Mouse (Mus musculus): ENCODE measurements around the gene 1700018F24Rik. TPM values are rescaled to one million over a fixed set of nuclear protein-coding genes. Genes with fewer than 3 reads are reported as not detected.

Gene 1700018F24Rik
- polyA plus RNA-seq, 2 experiments: not detected

GRCm38 (mm10) chr5:145088186-145088585 is 45.4 kb downstream of the 1700018F24Rik start:
- DNase-seq (ENCODE audit: low read depth in 3 of 3, low spot score in 3 of 3): no peak
- Histone ChIP-seq H3K4me2 (ENCODE audit: low read depth) (no peak overlapping the region), H3K36me3 (replicated peaks; ENCODE audit: control insufficient read depth, insufficient read depth, low read depth) (peaks cover 14% of the 10 kb centered on the region), H3K9me3 (ENCODE audit: control insufficient read depth, low read length) (no peaks in the 10 kb centered on the region), H3K4me1 (replicated peaks; ENCODE audit: control insufficient read depth in 2 of 2, insufficient read depth in 2 of 2, low read length in 1 of 2) (peaks cover 6 to 11% of the 10 kb centered on the region in 2 experiments; a peak in 3 of 4 replicates), H3K9ac (replicated peaks) (no peak overlapping the region), H3K27me3 (ENCODE audit: control insufficient read depth, insufficient read depth, low read length) (no peaks in the 10 kb centered on the region), H3K4me3 (ENCODE audit: insufficient read depth in 1 of 2, low read depth in 2 of 2, low read length in 2 of 2) (no peak overlapping the region), H3K27ac (no peak overlapping the region)
- no peak for TF ChIP-seq EP300 (IDR thresholded peaks at IDR 0.05; ENCODE audit: low read depth)
- no peak for TF ChIP-seq CTCF (IDR thresholded peaks at IDR 0.05; ENCODE audit: low read depth)
- 78% methylated on average over 2 of the region's 2 CpGs for WGBS (ENCODE audit: insufficient replicate concordance)
- no peak for ATAC-seq (ENCODE audit: insufficient read depth)

DNA sequence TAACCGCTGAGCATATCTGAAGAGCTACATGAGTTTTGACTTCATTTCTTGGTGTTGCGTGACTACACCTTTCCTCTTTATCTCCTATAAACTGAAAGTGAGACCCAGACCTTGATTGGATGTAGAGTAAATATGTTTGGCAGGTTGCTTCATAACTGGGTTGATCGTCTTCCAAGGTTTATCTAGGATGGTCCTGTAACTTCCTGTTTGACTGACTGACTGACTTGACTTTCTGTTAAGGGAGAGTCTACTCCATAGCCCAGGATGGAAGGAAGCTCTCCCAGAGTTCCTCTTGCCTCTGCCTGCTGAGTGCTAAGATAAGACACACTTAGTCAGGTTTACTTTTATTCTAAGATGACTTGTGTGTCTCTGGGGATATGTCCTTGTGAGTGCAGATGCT is 47.1 kb downstream of the 1700018F24Rik start:
- Histone ChIP-seq H3K9me3 (ENCODE audit: control insufficient read depth, low read length) (no peaks in the 10 kb centered on the region), H3K9ac (replicated peaks) (no peak overlapping the region), H3K4me2 (ENCODE audit: low read depth) (no peak overlapping the region), H3K27ac (no peak overlapping the region), H3K27me3 (ENCODE audit: control insufficient read depth, insufficient read depth, low read length) (no peaks in the 10 kb centered on the region), H3K4me1 (replicated peaks; ENCODE audit: control insufficient read depth in 2 of 2, insufficient read depth in 2 of 2, low read length in 1 of 2) (peaks cover 2 to 5% of the 10 kb centered on the region in 2 experiments; a peak in 3 of 4 replicates), H3K36me3 (replicated peaks; ENCODE audit: control insufficient read depth, insufficient read depth, low read depth) (peaks cover 21% of the 10 kb centered on the region), H3K4me3 (ENCODE audit: insufficient read depth in 1 of 2, low read depth in 2 of 2, low read length in 2 of 2) (no peak overlapping the region)
- 48% methylated on average over 3 of the region's 3 CpGs for WGBS (ENCODE audit: insufficient replicate concordance)
- TF ChIP-seq CTCF (IDR thresholded peaks at IDR 0.05; ENCODE audit: low read depth) (no peak), EP300 (IDR thresholded peaks at IDR 0.05; ENCODE audit: low read depth) (no peak)
- DNase-seq (ENCODE audit: low read depth in 3 of 3, low spot score in 3 of 3) (no peak), ATAC-seq (ENCODE audit: insufficient read depth) (no peak)

Other genes with a start within 250 kb of the 1700018F24Rik start
- gene Smurf1, start 77.1 kb upstream of the 1700018F24Rik start, polyA plus RNA-seq (2012; rRNA removed): 1.4 and 1.5 TPM in 2 replicates
- gene Smurf1, start 77.1 kb upstream of the 1700018F24Rik start, polyA plus RNA-seq (2014; fragmentation: Nextera tagmentation; extraction: Ambion mirVana): 1.2 and 1.7 TPM in 2 replicates
- not detected in 2 replicates for gene Gm4871, start 10.2 kb upstream of the 1700018F24Rik start, polyA plus RNA-seq (2012; rRNA removed)
- gene Gm4871, start 10.2 kb upstream of the 1700018F24Rik start, polyA plus RNA-seq (2014; fragmentation: Nextera tagmentation; extraction: Ambion mirVana): not detected in 2 replicates
- gene Arpc1a, start 40.8 kb downstream of the 1700018F24Rik start, polyA plus RNA-seq (2012; rRNA removed): 42.0 and 47.2 TPM in 2 replicates
- 51.5 and 57.8 TPM in 2 replicates for gene Arpc1a, start 40.8 kb downstream of the 1700018F24Rik start, polyA plus RNA-seq (2014; fragmentation: Nextera tagmentation; extraction: Ambion mirVana)
- gene Kpna7, start 41.0 kb downstream of the 1700018F24Rik start, polyA plus RNA-seq (2012; rRNA removed): 0.11 TPM in 2 replicates
- 0.04 TPM in 1 of 2 replicates, not detected in the other for gene Kpna7, start 41.0 kb downstream of the 1700018F24Rik start, polyA plus RNA-seq (2014; fragmentation: Nextera tagmentation; extraction: Ambion mirVana)
- gene Arpc1b, start 71.2 kb downstream of the 1700018F24Rik start, polyA plus RNA-seq (2012; rRNA removed): 54.4 and 74.7 TPM in 2 replicates
- gene Arpc1b, start 71.2 kb downstream of the 1700018F24Rik start, polyA plus RNA-seq (2014; fragmentation: Nextera tagmentation; extraction: Ambion mirVana): 74.9 and 80.1 TPM in 2 replicates
- gene Pdap1, start 97.2 kb downstream of the 1700018F24Rik start, polyA plus RNA-seq (2012; rRNA removed): 13.6 and 44.0 TPM in 2 replicates
- gene Pdap1, start 97.2 kb downstream of the 1700018F24Rik start, polyA plus RNA-seq (2014; fragmentation: Nextera tagmentation; extraction: Ambion mirVana): 44.4 and 50.1 TPM in 2 replicates
- 49.1 and 79.2 TPM in 2 replicates for gene Bud31, start 97.4 kb downstream of the 1700018F24Rik start, polyA plus RNA-seq (2012; rRNA removed)
- gene Bud31, start 97.4 kb downstream of the 1700018F24Rik start, polyA plus RNA-seq (2014; fragmentation: Nextera tagmentation; extraction: Ambion mirVana): 154 and 155 TPM in 2 replicates
- 4.9 and 5.5 TPM in 2 replicates for gene Ptcd1, start 124.1 kb downstream of the 1700018F24Rik start, polyA plus RNA-seq (2012; rRNA removed)
- gene Ptcd1, start 124.1 kb downstream of the 1700018F24Rik start, polyA plus RNA-seq (2014; fragmentation: Nextera tagmentation; extraction: Ambion mirVana): 5.4 and 6.2 TPM in 2 replicates
- gene Cpsf4, start 124.2 kb downstream of the 1700018F24Rik start, polyA plus RNA-seq (2012; rRNA removed): 25.6 and 29.8 TPM in 2 replicates
- 14.2 TPM in 2 replicates for gene Cpsf4, start 124.2 kb downstream of the 1700018F24Rik start, polyA plus RNA-seq (2014; fragmentation: Nextera tagmentation; extraction: Ambion mirVana)
- gene Atp5j2, start 149.1 kb downstream of the 1700018F24Rik start, polyA plus RNA-seq (2012; rRNA removed): 111 and 190 TPM in 2 replicates
- 454 and 472 TPM in 2 replicates for gene Atp5j2, start 149.1 kb downstream of the 1700018F24Rik start, polyA plus RNA-seq (2014; fragmentation: Nextera tagmentation; extraction: Ambion mirVana)
- 1.7 and 2.2 TPM in 2 replicates for gene Zkscan14, start 158.9 kb downstream of the 1700018F24Rik start, polyA plus RNA-seq (2012; rRNA removed)
- 4.3 and 5.4 TPM in 2 replicates for gene Zkscan14, start 158.9 kb downstream of the 1700018F24Rik start, polyA plus RNA-seq (2014; fragmentation: Nextera tagmentation; extraction: Ambion mirVana)
- gene Zkscan5, start 161.6 kb downstream of the 1700018F24Rik start, polyA plus RNA-seq (2012; rRNA removed): 1.8 and 2.1 TPM in 2 replicates
- gene Zkscan5, start 161.6 kb downstream of the 1700018F24Rik start, polyA plus RNA-seq (2014; fragmentation: Nextera tagmentation; extraction: Ambion mirVana): 2.9 and 3.2 TPM in 2 replicates
- 6.6 and 8.3 TPM in 2 replicates for gene Zfp655, start 188.7 kb downstream of the 1700018F24Rik start, polyA plus RNA-seq (2012; rRNA removed)
- gene Zfp655, start 188.7 kb downstream of the 1700018F24Rik start, polyA plus RNA-seq (2014; fragmentation: Nextera tagmentation; extraction: Ambion mirVana): 18.7 and 21.0 TPM in 2 replicates
- 3.2 and 4.4 TPM in 2 replicates for gene Zscan25, start 237.5 kb downstream of the 1700018F24Rik start, polyA plus RNA-seq (2012; rRNA removed)
- gene Zscan25, start 237.5 kb downstream of the 1700018F24Rik start, polyA plus RNA-seq (2014; fragmentation: Nextera tagmentation; extraction: Ambion mirVana): 0.21 and 0.39 TPM in 2 replicates